Mouse (Mus musculus): Measurements from ENCODE around the gene Cmc2. TPM values are rescaled to one million over a fixed set of nuclear protein-coding genes. Genes with fewer than 3 reads are reported as not detected.

The Cmc2 gene
- polyA plus RNA-seq, 1 experiment from 2014 or later: 80.2 TPM

- Histone ChIP-seq H3K27ac (ENCODE audit: low read depth, low read length) (no peak overlapping the region), H3K36me3 (ENCODE audit: control insufficient read depth, insufficient read depth, low read length) (peaks cover 29% of the 10 kb centered on the region), H3K9me3 (ENCODE audit: control insufficient read depth, low read length) (peaks cover 10% of the 10 kb centered on the region), H3K27me3 (ENCODE audit: control insufficient read depth, insufficient read depth, low read length) (no peaks in the 10 kb centered on the region), H3K4me3 (ENCODE audit: low read length) (no peak overlapping the region), H3K4me1 (ENCODE audit: control insufficient read depth, insufficient read depth, low read length) (no peaks in the 10 kb centered on the region), H3K4me2 (replicated peaks; ENCODE audit: low read depth, low read length) (no peak overlapping the region), H3K9ac (ENCODE audit: low read depth, low read length) (no peak overlapping the region)
- no peak for ATAC-seq (ENCODE audit: low FRiP score, low TSS enrichment)
- WGBS: 77% methylated on average over 9 of the region's 9 CpGs
Measured at GRCm38 (mm10) chr8:116892636-116893035, 28.6 kb downstream of the Cmc2 start.

- WGBS: 92% methylated on average over 3 of the region's 3 CpGs
Measured at GRCm38 (mm10) chr8:116892130-116892529, 29.1 kb downstream of the Cmc2 start.

GRCm38 (mm10) chr8:116891446-116891845, 29.8 kb downstream of the Cmc2 start:
- no peak for ATAC-seq (ENCODE audit: low FRiP score, low TSS enrichment)
- Histone ChIP-seq H3K36me3 (ENCODE audit: control insufficient read depth, insufficient read depth, low read length) (peaks cover 29% of the 10 kb centered on the region), H3K9ac (ENCODE audit: low read depth, low read length) (no peak overlapping the region), H3K27me3 (ENCODE audit: control insufficient read depth, insufficient read depth, low read length) (no peaks in the 10 kb centered on the region), H3K4me2 (replicated peaks; ENCODE audit: low read depth, low read length) (no peak overlapping the region), H3K4me3 (ENCODE audit: low read length) (no peak overlapping the region), H3K27ac (ENCODE audit: low read depth, low read length) (no peak overlapping the region), H3K9me3 (ENCODE audit: control insufficient read depth, low read length) (peaks cover 10% of the 10 kb centered on the region), H3K4me1 (ENCODE audit: control insufficient read depth, insufficient read depth, low read length) (no peaks in the 10 kb centered on the region)
- 84% methylated on average over 5 of the region's 5 CpGs for WGBS

More at GRCm38 (mm10) chr8:116892130-116892529, 29.1 kb downstream of the Cmc2 start:
- no peak overlapping the region for H3K4me3 ChIP-seq (ENCODE audit: low read length)
- H3K27me3 ChIP-seq (ENCODE audit: control insufficient read depth, insufficient read depth, low read length): no peaks in the 10 kb centered on the region
- no peak overlapping the region for H3K4me2 ChIP-seq (replicated peaks; ENCODE audit: low read depth, low read length)
- no peaks in the 10 kb centered on the region for H3K4me1 ChIP-seq (ENCODE audit: control insufficient read depth, insufficient read depth, low read length)
- H3K9me3 ChIP-seq (ENCODE audit: control insufficient read depth, low read length): peaks cover 10% of the 10 kb centered on the region
- peaks cover 29% of the 10 kb centered on the region for H3K36me3 ChIP-seq (ENCODE audit: control insufficient read depth, insufficient read depth, low read length)
- H3K27ac ChIP-seq (ENCODE audit: low read depth, low read length): no peak overlapping the region
- no peak overlapping the region for H3K9ac ChIP-seq (ENCODE audit: low read depth, low read length)
- ATAC-seq (ENCODE audit: low FRiP score, low TSS enrichment): no peak

- Histone ChIP-seq H3K4me1 (ENCODE audit: control insufficient read depth, insufficient read depth, low read length) (no peaks in the 10 kb centered on the region), H3K36me3 (ENCODE audit: control insufficient read depth, insufficient read depth, low read length) (peaks cover 23% of the 10 kb centered on the region)
Measured at GRCm38 (mm10) chr8:116887813-116888212, 33.4 kb downstream of the Cmc2 start.

GRCm38 (mm10) chr8:116881396-116881795, 39.9 kb downstream of the Cmc2 start:
- no peak for ATAC-seq (ENCODE audit: low FRiP score, low TSS enrichment)
- no peak overlapping the region for H3K4me3 ChIP-seq (ENCODE audit: low read length)
- no peak overlapping the region for H3K9ac ChIP-seq (ENCODE audit: low read depth, low read length)
- H3K27ac ChIP-seq (ENCODE audit: low read depth, low read length): no peak overlapping the region
- WGBS: 86% methylated on average over 8 of the region's 8 CpGs
- no peaks in the 10 kb centered on the region for H3K27me3 ChIP-seq (ENCODE audit: control insufficient read depth, insufficient read depth, low read length)
- no peaks in the 10 kb centered on the region for H3K9me3 ChIP-seq (ENCODE audit: control insufficient read depth, low read length)
- H3K36me3 ChIP-seq (ENCODE audit: control insufficient read depth, insufficient read depth, low read length): no peaks in the 10 kb centered on the region
- H3K4me1 ChIP-seq (ENCODE audit: control insufficient read depth, insufficient read depth, low read length): no peaks in the 10 kb centered on the region
- H3K4me2 ChIP-seq (replicated peaks; ENCODE audit: low read depth, low read length): no peak overlapping the region

More at GRCm38 (mm10) chr8:116887813-116888212, 33.4 kb downstream of the Cmc2 start:
- H3K27me3 ChIP-seq (ENCODE audit: control insufficient read depth, insufficient read depth, low read length): no peaks in the 10 kb centered on the region
- no peak overlapping the region for H3K4me3 ChIP-seq (ENCODE audit: low read length)
- H3K27ac ChIP-seq (ENCODE audit: low read depth, low read length): no peak overlapping the region
- H3K9ac ChIP-seq (ENCODE audit: low read depth, low read length): no peak overlapping the region
- WGBS: 71% methylated on average over 4 of the region's 4 CpGs
- no peak overlapping the region for H3K4me2 ChIP-seq (replicated peaks; ENCODE audit: low read depth, low read length)
- no peak for ATAC-seq (ENCODE audit: low FRiP score, low TSS enrichment)
- H3K9me3 ChIP-seq (ENCODE audit: control insufficient read depth, low read length): no peaks in the 10 kb centered on the region

GRCm38 (mm10) chr8:116875798-116876450, 45.3 kb downstream of the Cmc2 start:
- no peak for ATAC-seq (ENCODE audit: low FRiP score, low TSS enrichment)
- Histone ChIP-seq H3K4me1 (ENCODE audit: control insufficient read depth, insufficient read depth, low read length) (no peaks in the 10 kb centered on the region), H3K9ac (ENCODE audit: low read depth, low read length) (no peak overlapping the region), H3K27ac (ENCODE audit: low read depth, low read length) (no peak overlapping the region), H3K4me3 (ENCODE audit: low read length) (no peak overlapping the region), H3K36me3 (ENCODE audit: control insufficient read depth, insufficient read depth, low read length) (no peaks in the 10 kb centered on the region), H3K4me2 (replicated peaks; ENCODE audit: low read depth, low read length) (no peak overlapping the region), H3K9me3 (ENCODE audit: control insufficient read depth, low read length) (no peaks in the 10 kb centered on the region), H3K27me3 (ENCODE audit: control insufficient read depth, insufficient read depth, low read length) (no peaks in the 10 kb centered on the region)
- 70% methylated on average over 17 of the region's 17 CpGs for WGBS

- no peak overlapping the region for H3K4me2 ChIP-seq (replicated peaks; ENCODE audit: low read depth, low read length)
- H3K4me3 ChIP-seq (ENCODE audit: low read length): no peak overlapping the region
- 69% methylated on average over 8 of the region's 8 CpGs for WGBS
- no peaks in the 10 kb centered on the region for H3K4me1 ChIP-seq (ENCODE audit: control insufficient read depth, insufficient read depth, low read length)
- H3K9me3 ChIP-seq (ENCODE audit: control insufficient read depth, low read length): no peaks in the 10 kb centered on the region
- no peaks in the 10 kb centered on the region for H3K27me3 ChIP-seq (ENCODE audit: control insufficient read depth, insufficient read depth, low read length)
- ATAC-seq (ENCODE audit: low FRiP score, low TSS enrichment): no peak
- no peaks in the 10 kb centered on the region for H3K36me3 ChIP-seq (ENCODE audit: control insufficient read depth, insufficient read depth, low read length)
- H3K27ac ChIP-seq (ENCODE audit: low read depth, low read length): no peak overlapping the region
- H3K9ac ChIP-seq (ENCODE audit: low read depth, low read length): no peak overlapping the region
Measured at GRCm38 (mm10) chr8:116873986-116874385, 47.3 kb downstream of the Cmc2 start.

- no peak overlapping the region for H3K9ac ChIP-seq (ENCODE audit: low read depth, low read length)
- ATAC-seq (ENCODE audit: low FRiP score, low TSS enrichment): no peak
Measured at GRCm38 (mm10) chr8:116873586-116873985, 47.7 kb downstream of the Cmc2 start.

GRCm38 (mm10) chr8:116872761-116873342, 48.4 kb downstream of the Cmc2 start:
- no peaks in the 10 kb centered on the region for H3K9me3 ChIP-seq (ENCODE audit: control insufficient read depth, low read length)
- H3K27ac ChIP-seq (ENCODE audit: low read depth, low read length): no peak overlapping the region
- H3K36me3 ChIP-seq (ENCODE audit: control insufficient read depth, insufficient read depth, low read length): no peaks in the 10 kb centered on the region
- H3K4me1 ChIP-seq (ENCODE audit: control insufficient read depth, insufficient read depth, low read length): no peaks in the 10 kb centered on the region
- no peak for ATAC-seq (ENCODE audit: low FRiP score, low TSS enrichment)
- no peak overlapping the region for H3K4me2 ChIP-seq (replicated peaks; ENCODE audit: low read depth, low read length)
- H3K4me3 ChIP-seq (ENCODE audit: low read length): no peak overlapping the region
- no peaks in the 10 kb centered on the region for H3K27me3 ChIP-seq (ENCODE audit: control insufficient read depth, insufficient read depth, low read length)
- H3K9ac ChIP-seq (ENCODE audit: low read depth, low read length): no peak overlapping the region
- WGBS: 70% methylated on average over 2 of the region's 2 CpGs

More at GRCm38 (mm10) chr8:116873586-116873985, 47.7 kb downstream of the Cmc2 start:
- H3K4me1 ChIP-seq (ENCODE audit: control insufficient read depth, insufficient read depth, low read length): no peaks in the 10 kb centered on the region
- 59% methylated on average over 11 of the region's 11 CpGs for WGBS
- H3K4me2 ChIP-seq (replicated peaks; ENCODE audit: low read depth, low read length): no peak overlapping the region
- H3K27ac ChIP-seq (ENCODE audit: low read depth, low read length): no peak overlapping the region
- no peaks in the 10 kb centered on the region for H3K36me3 ChIP-seq (ENCODE audit: control insufficient read depth, insufficient read depth, low read length)
- H3K9me3 ChIP-seq (ENCODE audit: control insufficient read depth, low read length): no peaks in the 10 kb centered on the region
- H3K27me3 ChIP-seq (ENCODE audit: control insufficient read depth, insufficient read depth, low read length): no peaks in the 10 kb centered on the region
- no peak overlapping the region for H3K4me3 ChIP-seq (ENCODE audit: low read length)

Measured in kidney, embryonic 14.5 days (tissue).